Mouse (Mus musculus): Measurements from ENCODE around the gene Cactin.

DNA sequence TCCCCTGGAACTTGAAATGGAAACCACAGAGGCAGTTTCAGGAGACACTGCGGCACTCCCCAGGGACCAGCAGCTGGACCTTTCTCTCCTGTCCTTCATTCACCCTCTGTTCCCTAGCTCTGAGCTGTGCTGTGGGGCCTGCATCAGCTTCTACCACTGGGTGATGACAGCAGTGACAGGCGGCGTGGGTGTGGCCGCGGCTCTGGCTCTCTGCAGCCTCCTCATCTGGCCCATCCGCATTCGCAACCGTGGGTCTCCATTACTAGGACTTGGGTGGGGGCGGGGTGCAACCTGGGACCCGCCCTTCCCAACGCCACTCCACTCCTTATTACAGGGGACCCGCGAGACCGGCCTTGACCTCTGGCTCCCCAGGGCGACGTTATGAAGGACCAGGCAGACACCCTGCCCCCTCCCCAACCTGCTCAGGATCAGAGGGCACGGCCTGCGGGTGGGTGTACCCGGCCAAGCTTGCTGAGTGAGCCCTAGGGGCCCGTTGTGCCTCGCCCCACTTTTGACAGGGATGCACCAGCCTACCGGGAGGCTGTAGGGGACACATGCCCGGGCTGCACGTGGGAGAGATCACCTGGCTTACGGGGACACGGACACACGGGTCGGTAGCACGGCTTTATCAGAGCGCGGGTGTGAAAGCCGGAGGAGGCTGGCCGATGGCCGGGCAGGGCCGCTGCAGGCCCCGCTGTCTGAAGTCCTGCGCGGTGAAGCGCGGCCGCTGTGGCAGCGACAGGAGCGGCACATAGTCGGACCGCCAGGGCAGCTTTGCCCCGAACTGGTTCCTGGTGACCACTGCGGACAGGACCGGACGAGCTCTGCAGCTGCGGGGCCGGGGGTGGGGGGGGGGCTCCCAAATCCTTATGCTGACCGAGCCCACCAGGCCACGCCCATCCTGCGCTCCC, 42.8 kb downstream of the Cactin start:
- TF ChIP-seq CTCF (IDR thresholded peaks at IDR 0.05; ENCODE audit: low read depth, low read length) (no peak), POLR2A (IDR thresholded peaks at IDR 0.05; ENCODE audit: borderline replicate concordance, low read depth, low read length) (no peak)

Measured in bone marrow macrophage, adult 2 months (primary cell).